Mouse (Mus musculus): Measurements from ENCODE around the gene Mad1l1.

Gene Mad1l1

GRCm38 (mm10) chr5:140258633-140259032, 62.7 kb downstream of the Mad1l1 start:
- no peak for DNase-seq

DNA sequence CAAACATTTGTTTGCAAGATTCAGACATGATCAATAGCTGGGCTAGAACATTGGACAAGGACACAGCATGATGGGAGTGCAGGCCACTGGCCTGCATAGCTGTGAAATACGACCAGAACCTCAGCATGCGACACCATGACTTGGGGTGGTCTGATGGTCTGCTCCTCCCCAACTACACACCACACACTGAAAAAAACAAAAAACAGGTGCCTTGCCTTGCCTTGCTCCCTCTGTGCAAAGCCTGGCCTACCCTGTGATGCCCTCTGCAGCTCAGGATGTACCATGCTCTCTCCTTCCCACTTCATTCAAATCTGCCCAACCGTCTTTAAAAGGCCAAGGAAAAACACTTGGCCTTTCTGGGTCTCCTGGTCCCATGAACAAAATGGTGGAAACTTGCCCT, 63.3 kb downstream of the Mad1l1 start:
- no peak for DNase-seq

GRCm38 (mm10) chr5:140257439-140257838, 63.9 kb downstream of the Mad1l1 start:
- no peak for DNase-seq

- no peak for DNase-seq
Observed at GRCm38 (mm10) chr5:140256685-140257084, 64.7 kb downstream of the Mad1l1 start.

GRCm38 (mm10) chr5:140255265-140255664, 66.1 kb downstream of the Mad1l1 start:
- no peak for DNase-seq

DNA sequence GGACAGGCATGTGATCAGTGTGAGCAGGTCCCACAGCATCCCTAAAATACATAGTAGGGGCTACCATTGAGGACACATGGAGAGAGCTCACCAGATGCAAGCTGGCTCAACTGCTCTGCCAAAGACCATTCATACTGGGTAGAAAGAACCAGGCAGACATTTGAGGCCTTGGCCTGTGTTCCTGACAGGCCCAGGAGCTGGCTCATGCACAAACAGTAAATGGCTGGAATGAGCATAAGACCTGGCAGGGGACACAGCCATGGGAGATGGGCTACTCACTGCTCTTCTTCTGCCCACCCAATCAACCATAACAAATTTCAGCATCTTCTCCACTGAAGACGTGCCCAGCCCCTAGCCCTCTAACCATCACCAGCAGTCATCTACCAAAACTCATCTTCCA, 66.7 kb downstream of the Mad1l1 start:
- DNase-seq = no peak

GRCm38 (mm10) chr5:140251989-140252388, 69.4 kb downstream of the Mad1l1 start:
- no peak for DNase-seq

- DNase-seq = no peak
Observed at GRCm38 (mm10) chr5:140250370-140250769, 71.0 kb downstream of the Mad1l1 start.

GRCm38 (mm10) chr5:140249359-140250062, 71.8 kb downstream of the Mad1l1 start:
- DNase-seq = no peak

DNA sequence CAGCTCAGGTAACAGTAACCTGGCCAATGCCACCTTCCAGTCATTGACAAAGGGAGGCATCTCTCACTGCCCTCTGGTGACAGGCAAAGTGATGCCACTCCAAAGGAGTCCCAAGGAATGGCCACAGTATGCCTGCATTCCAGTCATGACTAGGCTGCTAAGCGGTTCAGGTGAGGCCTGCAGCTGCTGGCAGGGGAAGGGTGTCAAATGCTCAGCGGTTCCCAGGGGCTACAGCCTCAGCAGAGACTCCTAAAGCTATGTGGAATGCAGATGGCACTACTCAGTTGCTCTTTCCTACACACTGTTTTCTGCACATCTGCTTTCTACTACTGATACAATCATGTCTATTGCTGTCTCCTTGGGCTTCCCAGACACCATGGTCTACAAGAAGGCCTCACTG, 73.3 kb downstream of the Mad1l1 start:
- no peak for DNase-seq

DNA sequence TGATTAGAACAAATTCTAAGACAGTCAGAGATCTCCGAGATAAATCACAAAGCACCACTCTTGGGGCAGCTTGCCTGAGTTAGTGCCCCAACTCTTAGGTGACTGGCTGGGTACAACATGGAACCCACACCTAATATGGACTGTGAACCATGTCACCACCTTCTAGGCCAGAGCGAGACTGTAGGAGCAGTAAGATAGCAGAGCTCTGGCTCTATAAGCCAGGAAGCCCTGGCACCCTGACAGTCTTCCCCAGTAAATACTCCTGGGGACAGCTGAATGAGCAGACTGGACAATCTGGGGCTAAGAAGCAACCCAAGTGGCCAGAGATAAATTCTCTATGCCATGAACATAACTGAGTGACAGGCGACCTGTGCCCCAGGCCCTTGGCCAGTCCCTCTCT, 81.1 kb downstream of the Mad1l1 start:
- no peak for DNase-seq

GRCm38 (mm10) chr5:140238880-140239279, 82.5 kb downstream of the Mad1l1 start:
- DNase-seq = no peak

DNA sequence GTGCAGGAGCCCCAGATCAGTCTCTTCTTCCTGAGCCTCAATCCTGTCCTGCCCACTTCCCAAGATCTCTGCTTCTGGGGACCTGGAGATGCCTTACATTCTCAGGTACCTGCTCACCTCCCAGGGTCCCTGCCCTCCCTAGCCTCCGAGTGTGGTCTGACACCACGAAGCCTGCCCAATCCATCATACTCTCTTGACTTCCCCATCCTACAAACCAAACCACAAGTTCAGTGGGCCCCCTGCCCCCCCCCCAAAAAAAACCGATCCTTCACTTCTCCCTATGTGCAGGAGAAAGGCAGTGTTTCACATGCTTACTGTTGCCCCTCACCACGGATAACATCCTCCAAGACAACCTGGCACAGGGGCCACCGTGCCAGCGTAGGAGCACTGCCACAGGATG, 90.5 kb downstream of the Mad1l1 start:
- no peak for DNase-seq

- no peak for DNase-seq
Observed at GRCm38 (mm10) chr5:140228306-140228705, 93.0 kb downstream of the Mad1l1 start.

GRCm38 (mm10) chr5:140226871-140227270, 94.5 kb downstream of the Mad1l1 start:
- DNase-seq = no peak

GRCm38 (mm10) chr5:140225881-140226280, 95.5 kb downstream of the Mad1l1 start:
- DNase-seq = no peak

- DNase-seq = no peak
Observed at GRCm38 (mm10) chr5:140225103-140225502, 96.2 kb downstream of the Mad1l1 start.

DNA sequence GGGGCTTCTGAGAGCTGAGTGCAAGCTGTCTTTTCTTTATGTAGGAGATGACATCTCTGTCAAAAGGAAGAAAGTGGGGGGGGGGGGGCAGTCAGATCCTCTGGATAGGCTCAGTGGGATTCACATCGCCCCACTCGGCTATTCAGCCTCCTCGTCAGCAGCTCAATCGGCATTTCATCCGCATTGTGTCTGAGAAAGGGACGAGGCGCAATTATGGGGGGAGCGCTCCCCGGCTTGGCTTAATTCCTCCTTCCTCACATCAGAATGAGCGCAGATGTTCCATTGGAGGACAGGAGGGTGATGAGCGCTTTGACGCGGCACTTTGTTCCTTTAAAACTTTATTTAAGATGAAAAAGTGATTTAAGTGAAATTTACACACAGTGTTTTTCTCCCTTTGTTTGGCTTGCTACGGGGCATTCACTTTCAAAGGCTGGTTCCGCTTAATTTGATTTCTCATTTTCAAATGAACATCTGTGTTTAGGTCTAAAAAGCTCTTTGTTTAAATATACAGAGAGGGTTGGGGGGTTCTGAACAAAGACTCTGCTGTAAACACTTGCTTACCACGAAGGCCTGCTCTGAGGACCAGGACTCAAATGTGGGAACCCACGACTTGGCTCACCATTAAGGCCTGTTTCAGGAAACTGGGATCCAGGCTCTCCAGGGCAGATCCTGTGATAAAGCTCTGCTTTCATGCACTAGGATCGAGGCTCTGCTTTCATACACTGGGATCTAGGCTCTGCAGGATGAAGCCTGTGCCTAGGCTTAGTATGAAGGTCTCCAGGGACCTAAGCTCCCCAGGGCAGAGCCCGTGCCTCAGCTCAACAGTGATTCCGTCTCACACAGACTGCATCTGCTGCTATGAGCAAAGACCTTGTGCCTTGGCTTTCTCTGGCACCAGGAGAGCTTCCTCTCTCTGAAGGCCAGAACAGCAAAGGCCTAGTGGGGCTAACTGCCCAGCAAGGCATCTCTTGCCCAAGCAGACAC, 98.0 kb downstream of the Mad1l1 start:
- DNase-seq = peak; percentile 49

GRCm38 (mm10) chr5:140221016-140221650, 100.2 kb downstream of the Mad1l1 start:
- DNase-seq = peak; percentile 14

- DNase-seq = no peak
Observed at GRCm38 (mm10) chr5:140219252-140219651, 102.1 kb downstream of the Mad1l1 start.

- peak; percentile 64 for DNase-seq
Observed at GRCm38 (mm10) chr5:140217900-140218299, 103.5 kb downstream of the Mad1l1 start.

- DNase-seq = no peak
Observed at GRCm38 (mm10) chr5:140217083-140217482, 104.3 kb downstream of the Mad1l1 start.

DNA sequence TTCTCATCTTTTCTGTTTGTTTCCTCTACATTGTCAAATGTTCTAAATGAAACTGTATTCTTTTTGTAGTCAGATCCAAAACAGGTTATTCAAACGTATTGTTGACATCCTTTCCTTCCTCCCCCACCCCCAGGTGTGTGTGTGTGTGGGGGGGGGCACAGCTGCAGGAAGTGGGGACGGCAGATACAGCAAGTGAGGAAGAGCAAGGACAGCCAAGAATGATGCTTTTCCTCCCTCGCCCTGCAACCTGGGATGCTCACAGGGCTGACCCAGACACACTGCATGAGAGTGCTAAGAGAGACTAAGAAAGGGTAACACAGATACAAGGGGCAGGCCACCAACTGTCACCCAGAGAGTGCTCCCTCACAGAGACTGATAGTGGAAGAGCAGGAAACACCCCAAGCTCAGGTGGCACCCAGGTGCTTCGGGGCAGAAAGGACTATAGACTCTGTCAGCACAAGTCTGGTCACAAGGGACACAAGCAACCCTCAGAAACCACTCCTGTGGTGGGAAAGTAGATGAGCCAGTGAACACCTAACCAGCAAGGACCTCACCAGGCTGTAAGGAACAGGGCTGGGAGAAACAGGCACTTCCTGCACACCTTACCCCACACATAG, 105.8 kb downstream of the Mad1l1 start:
- no peak for DNase-seq
